Mouse (Mus musculus): ENCODE results near the gene Amhr2.

GRCm38 (mm10) chr15:102432046-102432445 lies 13.1 kb upstream of the Amhr2 start:
- TF ChIP-seq FLI1 (IDR thresholded peaks at IDR 0.05; ENCODE audit: low read length): no peak
- TF ChIP-seq GATA1 (IDR thresholded peaks at IDR 0.05; ENCODE audit: borderline replicate concordance, low read length): no peak

Data from megakaryocyte, embryonic 14.5 days (primary cell).